Mouse (Mus musculus): ENCODE data around the gene Haus8. TPM values are rescaled to one million over a fixed set of nuclear protein-coding genes. Genes with fewer than 3 reads are reported as not detected.
A peak's percentile ranks its signal among the peaks of the same experiment; 100 is the strongest.
"Not testable (repeated sequence)": the region's sequence is repeated elsewhere in the genome, so short reads cannot be mapped to it uniquely, and the experiment has no call there.

Gene Haus8
- 1 to 10 TPM; 5.3 to 6.3 TPM for total RNA-seq (2021)
- long read RNA-seq, experiment 1, partial matches to known transcripts: 0 of 6 reads
- long read RNA-seq, experiment 1, other reads (novel, unspliced or antisense): 2 of 6 reads
- long read RNA-seq, experiment 2, transcript Haus8-201 (11 exons, 2,013 nt): major isoform, 5 of 6 reads
- long read RNA-seq, experiment 2, partial matches to known transcripts: 1 of 6 reads
- long read RNA-seq, experiment 2, other reads (novel, unspliced or antisense): 0 of 6 reads

DNA sequence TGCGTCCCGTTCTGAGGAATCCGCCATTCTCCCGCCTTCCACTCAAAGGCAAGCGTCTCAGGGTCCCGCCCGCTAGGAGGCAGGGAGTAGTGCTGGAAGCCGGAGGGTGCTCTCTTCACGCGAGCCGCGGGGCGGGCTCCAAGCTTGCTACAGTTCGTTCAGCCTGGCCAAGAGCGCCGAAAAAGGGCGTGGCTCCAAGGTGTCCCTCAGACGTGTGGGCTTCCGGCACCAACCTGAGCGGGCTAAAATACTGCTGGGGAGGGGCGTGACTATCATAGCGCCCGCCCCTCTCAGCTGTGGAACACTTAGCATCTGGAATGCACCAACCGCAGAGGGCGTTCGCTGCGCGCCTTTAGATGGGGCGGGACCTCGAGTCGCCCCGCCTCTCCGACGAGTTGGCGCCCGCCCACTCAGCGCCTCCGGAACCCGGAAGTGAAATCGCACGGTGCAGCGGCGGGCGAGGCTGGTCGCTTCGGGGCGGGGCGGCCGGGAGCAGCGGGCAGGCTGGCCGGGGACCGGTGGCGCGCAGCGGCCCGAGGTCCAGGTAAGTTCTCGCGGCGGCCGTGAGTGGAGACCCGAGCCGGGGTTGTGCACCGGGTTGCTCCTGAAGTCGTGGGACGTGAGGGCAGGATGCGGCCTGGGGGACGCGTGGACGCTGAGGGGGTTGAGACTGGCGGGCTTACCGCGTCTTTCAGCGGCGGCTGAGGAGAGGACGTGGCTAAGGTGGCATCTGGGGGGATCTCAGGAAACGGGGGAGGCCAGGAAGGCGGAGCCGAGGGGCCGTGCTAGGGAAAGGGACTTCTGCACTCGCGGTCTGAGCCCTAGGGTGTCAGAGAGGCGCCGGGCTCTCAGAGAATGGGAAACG lies at the start of gene Haus8, which contains the start of gene Myo9b:
Haus8 (minus strand) TSS at position 649 of the 865 bp plus-strand sequence.
Myo9b (plus strand) TSS at position 429 of the 865 bp plus-strand sequence.
- intact Hi-C loops (cut with DNase I): no loop called here
- DNase-seq: peak; percentile 95 to 96

DNA sequence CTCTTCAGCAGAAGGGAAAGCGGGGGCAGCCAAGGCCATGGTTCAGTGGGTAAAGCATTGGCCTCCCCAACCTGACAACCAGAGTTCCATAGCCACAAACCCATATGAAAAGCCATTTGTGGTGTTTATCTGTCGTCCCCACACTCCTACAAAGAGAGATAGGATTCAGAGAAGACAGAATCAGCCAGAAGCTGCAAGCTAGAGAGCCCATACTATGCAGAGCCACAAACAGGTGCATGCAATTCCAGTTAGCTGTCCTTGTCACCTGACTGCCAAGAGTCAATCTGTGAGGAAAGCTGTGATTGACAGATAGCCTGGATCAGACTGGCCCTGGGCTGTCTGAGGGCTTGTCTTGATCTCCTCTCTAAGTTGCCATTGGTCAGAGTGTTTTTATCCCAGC lies 47.0 kb upstream of the Haus8 start:
- intact Hi-C loops (cut with DNase I): not testable (repeated sequence)

DNA sequence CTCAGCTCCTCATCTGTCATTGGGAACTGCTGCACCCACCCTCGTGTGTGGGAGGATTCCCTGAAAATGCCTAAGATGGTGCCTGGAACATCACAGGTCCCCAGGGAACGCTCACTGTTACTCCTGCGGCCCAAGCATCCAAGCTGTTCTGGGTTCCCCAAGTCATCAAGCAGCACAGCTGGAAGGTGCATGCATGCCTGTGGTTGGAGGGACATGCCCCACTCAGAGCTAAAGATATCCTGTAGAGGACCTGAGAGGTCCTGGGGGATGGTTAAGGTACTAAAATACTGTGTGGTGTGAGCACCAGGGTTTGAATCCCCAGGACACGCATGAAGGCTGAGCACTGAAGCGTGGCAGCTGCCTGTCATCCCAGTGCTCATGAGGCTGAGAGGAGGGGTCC lies 45.9 kb upstream of the Haus8 start:
- DNase-seq; intact Hi-C loops (cut with DNase I): not testable (repeated sequence)

More for the DNA sequence above, 47.0 kb upstream of the Haus8 start:
- DNase-seq: not testable (repeated sequence)

DNA sequence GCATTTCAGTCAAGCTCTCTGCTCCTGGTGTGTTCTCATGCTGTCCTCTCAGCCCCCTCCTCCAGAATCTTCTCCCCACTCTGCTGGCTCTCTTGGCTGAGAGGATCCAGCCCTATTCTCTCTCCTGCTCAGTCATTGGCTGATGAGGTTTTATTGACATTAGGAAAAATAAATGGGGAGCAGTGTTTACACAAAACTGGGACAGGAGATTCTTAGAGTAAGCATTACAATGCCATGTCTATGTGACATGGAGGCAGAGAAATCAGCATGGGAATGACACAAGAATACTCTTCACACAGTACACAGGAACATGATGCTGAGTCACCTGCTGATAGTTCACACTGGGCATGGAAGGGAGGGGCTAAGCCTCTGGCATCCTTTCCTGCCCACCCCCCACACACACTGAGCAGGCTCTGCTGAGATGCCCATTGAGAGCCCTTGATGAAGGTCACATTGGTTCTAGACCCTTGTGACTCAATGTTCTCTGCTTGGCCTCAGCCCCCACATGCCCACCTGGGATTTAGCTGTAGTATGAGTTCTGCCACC lies 43.8 kb upstream of the Haus8 start:
- intact Hi-C loops (cut with DNase I): no loop called here
- no peak for DNase-seq

DNA sequence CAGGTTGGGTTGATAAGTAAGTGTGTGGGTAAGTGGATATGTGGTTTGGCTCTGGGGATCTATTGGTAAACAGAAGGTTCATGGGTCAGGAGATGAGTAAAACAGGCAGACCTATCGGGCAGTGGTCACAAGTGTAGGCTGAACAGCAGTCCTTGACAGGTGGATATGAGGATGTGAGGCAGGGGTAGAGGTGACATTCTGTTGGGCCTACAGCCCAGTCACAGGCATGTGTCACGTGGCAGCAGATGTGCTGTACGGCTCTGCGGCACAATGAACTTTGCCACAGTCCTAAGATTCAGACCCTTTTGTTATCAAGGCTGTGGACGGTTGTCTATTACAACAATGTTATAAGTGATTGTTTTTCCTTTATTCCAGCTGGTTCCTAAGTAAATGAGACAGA lies 43.2 kb upstream of the Haus8 start:
- intact Hi-C loops (cut with DNase I): no loop called here
- no peak for DNase-seq

DNA sequence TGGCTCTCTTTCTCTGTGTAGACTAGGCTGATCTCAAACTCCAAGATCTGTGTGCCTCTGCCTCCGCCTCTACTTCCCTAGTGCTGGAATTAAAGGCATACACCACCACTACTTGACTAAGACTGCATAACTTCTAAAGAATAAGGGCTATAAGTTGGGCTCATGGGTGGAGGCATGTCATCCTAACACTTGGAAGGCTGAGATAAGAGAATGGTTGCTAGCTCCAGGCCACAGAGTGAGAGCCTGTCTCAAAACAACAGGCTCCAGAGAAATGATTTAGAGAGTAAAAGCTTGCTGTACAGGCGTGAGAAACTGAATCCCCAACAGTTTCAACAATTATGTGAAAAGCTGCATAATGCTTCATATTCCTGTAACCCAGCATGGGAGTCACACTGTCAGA lies 41.2 kb upstream of the Haus8 start:
- intact Hi-C loops (cut with DNase I): no loop called here

DNA sequence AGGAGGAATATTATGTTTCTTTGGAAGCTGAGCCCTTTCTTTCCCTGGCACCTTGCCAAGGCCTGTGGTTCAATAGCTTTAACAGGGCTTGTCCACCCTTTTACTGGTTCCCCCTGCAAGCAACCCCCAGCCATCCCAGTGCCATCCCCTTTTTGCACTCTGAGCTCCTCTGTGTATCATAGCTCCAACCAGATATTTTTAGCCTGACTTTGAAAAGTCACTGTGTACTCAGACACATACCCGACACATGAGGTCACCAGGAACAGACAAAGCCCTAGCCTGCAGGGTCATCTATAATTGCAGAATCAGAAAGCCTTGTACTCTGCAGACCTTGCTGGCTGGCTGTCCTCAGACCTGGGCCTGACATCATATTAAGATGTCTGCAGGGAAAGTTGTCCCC lies 40.0 kb upstream of the Haus8 start:
- intact Hi-C loops (cut with DNase I): no loop called here
- peak; percentile 29 to 40 for DNase-seq

More for the DNA sequence above, 41.2 kb upstream of the Haus8 start:
- no peak for DNase-seq

DNA sequence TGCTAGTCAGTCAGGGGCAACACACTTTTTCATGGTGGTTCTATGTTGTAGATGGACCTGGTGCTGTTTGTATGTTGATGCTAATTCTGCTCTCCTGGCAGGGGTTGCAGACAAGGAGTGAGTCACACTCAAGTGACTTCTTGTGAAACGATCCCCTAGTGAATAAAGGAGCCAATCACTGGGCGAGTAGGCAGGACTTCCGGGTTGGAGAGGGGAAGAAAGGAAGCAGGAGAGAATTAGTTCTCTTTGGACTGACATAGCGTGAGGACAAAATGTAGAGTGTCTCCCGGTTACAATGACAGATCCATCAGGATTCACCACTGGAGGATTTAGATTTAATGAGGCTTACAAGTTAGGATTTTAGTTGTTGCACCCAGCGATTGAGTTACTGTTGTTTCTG lies 37.7 kb upstream of the Haus8 start:
- DNase-seq: peak in 1 of 2 experiments; percentile 44
- intact Hi-C loops (cut with DNase I): no loop called here

DNA sequence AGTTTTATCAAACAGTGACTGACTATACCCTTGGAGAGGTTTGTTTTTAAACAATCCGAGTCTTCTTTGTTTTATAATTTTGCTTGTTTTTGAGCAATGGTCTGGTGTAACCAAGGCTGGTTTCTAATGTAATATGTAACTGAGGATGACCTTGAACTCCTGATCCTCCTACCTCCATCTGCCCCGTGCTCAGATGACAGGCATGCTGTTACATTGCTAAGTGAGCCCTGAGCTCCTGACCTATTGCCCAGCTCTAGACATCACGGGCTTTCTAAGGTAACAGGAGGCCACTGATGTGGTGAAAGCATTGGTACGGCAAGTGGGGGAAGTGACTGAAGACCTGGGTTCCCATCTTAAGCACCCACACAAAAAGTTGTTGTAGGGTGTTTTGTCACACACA lies 35.2 kb upstream of the Haus8 start:
- intact Hi-C loops (cut with DNase I): no loop called here
- DNase-seq: no peak

DNA sequence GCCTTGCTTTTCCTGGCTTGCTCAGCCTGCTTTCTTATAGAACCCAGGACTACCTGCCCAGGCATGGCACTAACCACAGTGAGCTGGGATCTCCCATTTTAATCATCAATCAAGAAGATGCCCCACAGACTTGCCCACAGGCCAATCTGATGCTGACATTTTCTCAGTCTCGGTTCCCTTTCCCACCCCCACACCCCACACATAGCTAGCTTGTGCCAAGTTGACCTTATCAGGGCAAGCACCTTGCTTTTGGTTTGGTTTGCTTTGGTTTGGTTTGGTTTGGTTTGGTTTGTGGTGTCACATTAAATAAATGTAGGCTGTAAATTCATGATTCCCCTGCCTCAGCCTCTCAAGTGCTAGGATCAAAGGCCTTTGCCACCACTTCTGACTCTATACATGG lies 34.6 kb upstream of the Haus8 start:
- no peak for DNase-seq
- intact Hi-C loops (cut with DNase I): no loop called here

DNA sequence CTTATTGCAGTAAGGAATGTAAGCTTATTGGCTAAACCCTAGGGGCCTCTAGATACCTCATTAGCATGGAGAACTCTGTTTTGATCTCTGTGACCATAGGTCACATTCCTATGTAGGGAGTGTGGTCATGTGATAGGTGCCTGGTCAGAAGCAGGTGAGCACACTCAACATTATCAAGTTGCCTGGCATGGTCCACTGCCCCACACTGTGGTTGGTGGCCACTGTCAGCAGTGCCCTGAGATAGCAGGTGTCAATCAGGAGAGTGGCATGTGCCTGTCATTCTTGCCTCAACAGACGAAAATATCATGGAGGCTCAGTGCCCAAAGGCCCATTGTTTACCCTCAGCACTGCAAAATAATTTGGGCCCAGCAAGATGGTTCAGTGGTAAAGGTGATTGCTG lies 33.3 kb upstream of the Haus8 start:
- intact Hi-C loops (cut with DNase I): no loop called here
- DNase-seq: no peak

DNA sequence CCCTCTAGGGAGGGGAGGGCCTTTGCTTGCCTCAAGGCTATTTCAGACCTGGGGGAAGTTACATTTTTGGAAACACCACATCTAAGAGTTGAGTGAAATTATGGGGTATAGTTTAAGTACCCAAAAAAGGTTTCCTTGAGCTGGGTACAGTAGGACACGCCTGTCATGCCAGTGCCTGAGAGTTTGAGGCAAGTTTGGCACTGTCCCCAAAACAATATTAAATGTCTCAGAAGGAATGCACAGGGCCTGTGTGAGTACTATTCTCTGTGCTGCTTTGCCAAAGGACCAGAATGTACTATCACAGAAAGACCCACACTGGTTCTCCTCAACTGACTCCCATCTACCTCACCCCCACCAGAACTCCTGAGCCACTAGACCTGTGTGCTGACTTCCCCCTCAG lies 30.9 kb upstream of the Haus8 start:
- DNase-seq: no peak
- intact Hi-C loops (cut with DNase I): no loop called here

DNA sequence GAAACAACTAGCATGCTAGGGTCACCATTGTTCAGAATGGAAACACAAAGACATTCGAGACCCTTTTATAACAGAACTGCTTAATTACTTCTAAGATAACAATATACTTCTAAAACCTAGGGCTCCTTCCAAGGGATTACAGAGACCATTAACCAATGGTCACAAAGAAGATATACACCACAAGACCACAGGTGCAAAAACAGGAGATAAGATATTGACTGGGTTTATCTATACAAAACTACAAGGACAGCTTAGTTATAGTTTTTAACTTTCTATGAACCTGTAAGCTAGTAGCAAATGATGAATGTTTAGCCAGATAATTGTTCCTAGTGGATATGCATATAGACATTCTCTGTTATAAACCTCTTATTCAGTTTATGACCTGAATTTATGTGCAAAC lies 30.1 kb upstream of the Haus8 start:
- intact Hi-C loops (cut with DNase I): no loop called here
- no peak for DNase-seq

DNA sequence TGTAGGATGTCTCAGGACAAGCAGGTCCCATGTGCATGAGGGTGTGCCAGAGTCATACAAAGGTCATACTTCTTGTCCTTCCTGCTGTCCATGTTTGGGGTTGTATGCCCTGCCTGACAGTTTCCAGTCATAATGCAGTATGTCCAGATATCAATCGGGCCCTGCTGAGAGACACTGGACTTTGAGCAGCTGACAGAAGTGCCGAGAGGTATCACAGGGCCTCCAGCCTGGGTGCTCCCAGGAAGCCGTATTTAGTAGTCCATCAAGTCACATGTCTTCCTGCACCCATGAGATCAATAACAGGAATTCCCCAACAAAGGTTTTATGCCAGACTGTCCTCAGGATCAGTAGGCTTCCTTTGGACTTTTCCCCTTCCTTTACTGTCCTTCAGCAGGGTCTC lies 27.0 kb upstream of the Haus8 start:
- intact Hi-C loops (cut with DNase I): no loop called here
- no peak for DNase-seq

DNA sequence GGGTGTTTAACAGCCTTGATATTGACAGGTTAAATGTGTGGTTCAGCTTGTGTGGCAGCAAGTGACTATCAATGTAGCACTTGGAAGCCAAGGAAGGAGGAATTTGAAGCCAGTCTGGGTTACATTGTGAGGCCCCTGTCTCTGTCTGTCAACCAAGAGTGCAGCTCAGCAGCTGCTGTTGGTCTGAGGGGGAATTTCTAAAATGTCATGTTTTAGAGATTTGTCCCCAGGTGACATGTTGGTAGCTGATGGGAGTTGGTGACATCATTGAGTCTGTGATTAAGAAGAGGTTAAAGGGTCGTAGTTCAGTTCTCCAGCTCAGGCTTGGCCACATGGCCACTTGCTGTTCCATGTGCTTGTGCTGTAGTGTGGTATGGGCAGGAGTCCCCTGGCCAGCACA lies 24.7 kb upstream of the Haus8 start:
- intact Hi-C loops (cut with DNase I): no loop called here

DNA sequence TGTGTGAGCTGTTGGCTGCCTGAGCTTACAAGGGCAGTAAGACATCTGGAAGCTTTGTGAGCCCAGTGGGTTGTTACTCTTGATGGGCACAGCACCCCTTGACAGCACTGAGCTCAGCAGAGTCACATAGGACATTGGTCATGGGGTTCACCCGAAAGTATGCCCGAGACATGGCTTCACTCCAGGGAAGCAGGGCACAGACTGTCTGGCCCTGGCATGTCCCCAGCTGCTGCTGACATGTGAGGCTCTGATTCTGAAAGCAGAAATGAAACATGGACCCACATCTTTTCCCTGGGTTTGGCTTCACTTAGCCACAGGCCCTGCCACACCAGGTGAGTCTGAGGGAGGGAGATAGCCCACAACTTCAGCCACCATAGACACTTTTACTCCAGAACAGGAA lies 24.1 kb upstream of the Haus8 start:
- no peak for DNase-seq

More for the DNA sequence above, 24.7 kb upstream of the Haus8 start:
- DNase-seq: no peak

DNA sequence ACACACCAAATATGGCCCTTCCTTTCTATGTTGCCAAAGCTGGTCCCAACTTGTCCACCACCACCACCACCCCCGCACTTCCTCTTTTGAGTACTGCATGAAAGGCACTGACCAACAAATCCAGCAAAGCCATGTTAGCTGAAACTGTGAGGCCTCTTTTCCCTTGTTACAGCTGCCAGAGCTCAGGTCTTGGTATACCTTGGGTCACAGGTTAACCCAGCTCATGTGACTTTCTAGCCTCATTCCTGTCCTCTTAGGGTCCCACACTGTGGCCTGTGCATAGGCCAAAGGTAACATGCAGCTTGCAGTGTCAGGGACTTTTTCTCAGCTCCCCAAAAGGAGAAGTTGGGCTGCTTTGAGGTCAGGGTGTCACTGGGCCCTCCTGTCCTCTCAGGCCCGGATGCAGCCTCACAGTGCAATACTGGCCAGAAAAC lies 23.5 kb upstream of the Haus8 start:
- intact Hi-C loops (cut with DNase I): no loop called here
- DNase-seq: no peak

More for the DNA sequence above, 24.1 kb upstream of the Haus8 start:
- intact Hi-C loops (cut with DNase I): no loop called here

DNA sequence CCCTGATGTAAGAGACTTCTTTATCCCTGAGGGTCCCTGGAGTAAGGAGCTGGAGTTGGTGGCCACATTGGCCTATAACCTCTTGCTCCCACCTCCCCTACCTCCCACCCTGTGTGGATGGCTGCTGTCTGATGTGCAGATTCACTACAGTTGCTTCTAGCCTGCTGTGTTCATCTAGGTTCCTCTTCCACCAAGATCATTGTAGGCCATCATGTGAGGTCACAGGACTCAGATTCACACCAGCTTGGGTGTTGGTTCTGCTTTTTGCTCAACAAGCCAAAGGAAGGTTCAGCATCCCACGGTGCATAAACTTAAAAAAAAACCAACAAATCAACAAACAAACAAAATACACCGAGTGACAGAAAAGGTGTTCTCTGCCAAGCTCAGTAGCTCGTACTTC lies 21.2 kb upstream of the Haus8 start:
- intact Hi-C loops (cut with DNase I); DNase-seq: not testable (repeated sequence)

DNA sequence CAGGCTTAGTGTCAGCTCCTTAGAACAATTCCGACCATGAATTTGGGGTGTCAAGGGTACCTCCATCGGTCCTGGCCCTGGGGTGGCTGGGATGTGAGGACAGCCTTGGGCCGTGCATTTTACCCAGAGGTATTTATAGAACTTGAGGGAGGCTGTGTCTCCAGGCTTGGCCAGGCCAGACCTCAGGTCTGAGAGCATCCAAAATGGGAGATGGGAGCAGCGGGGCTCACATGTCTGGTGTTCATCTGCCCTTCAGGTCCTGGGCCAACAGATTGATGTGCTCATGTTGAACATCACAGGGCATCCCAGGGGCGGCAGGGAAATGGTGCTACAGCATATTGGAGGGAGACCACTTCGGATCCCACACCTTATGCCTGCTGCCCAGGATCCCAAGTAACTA lies 18.6 kb upstream of the Haus8 start:
- intact Hi-C loops (cut with DNase I): no loop called here
- DNase-seq: no peak

DNA sequence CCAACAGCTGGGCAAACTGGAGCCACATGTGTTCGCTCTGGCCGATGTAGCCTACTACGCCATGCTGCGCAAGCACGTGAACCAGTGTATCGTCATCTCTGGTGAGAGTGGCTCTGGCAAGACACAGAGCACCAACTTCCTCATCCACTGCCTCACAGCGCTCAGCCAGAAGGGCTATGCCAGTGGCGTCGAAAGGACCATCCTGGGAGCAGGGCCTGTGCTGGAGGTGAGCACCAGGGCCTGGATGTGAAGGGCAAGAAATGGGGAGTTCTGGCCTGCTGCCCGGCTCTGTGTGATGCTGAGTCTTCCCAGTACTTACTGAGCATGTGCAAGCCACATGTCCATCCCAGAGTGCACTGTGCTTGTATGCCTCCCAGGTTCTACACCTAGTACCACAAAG lies 18.2 kb upstream of the Haus8 start:
- no peak for DNase-seq
- intact Hi-C loops (cut with DNase I): no loop called here

DNA sequence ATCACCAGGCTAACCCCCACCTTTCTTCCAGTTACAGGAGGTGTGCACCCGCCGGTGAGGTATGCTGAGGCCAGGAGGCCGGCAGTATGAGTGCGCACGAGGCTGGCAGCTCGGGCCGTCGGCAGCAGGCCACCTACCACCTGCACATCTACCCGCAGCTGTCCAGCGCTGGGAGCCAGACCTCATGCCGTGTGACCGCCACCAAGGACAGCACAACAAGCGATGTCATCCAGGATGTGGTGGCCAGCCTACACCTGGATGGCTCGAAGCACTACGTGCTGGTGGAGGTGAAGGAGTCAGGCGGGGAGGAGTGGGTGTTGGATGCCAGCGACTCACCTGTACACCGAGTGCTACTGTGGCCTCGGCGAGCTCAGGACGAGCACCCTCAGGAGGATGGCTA lies 17.5 kb upstream of the Haus8 start:
- DNase-seq: no peak

DNA sequence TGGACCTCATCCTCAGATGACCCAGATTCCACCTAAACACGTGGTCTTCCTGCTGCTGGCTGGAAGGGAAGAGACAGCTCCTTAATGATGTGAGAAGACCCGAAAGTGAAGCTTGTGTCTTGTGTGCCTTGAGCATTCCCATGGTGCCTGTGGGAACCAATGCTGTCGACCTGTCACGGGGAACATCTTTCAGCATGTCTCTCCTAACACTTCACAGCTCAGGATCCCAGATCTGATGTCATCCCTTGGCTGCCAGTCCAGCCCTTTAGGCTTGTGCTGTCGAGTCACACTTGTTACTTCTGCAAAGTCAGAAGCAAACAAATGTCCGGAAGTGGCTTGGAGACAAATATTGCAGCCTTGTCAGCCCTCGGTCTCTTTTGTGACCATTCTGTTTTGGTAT lies 16.4 kb upstream of the Haus8 start:
- peak in 1 of 2 experiments; percentile 28 for DNase-seq
- intact Hi-C loops (cut with DNase I): no loop called here

More for the DNA sequence above, 17.5 kb upstream of the Haus8 start:
- intact Hi-C loops (cut with DNase I): no loop called here

Data from gastrocnemius, postnatal 36 days (tissue).